Mouse (Mus musculus) mouse embryonic stem cell (cell line): ENCODE results near the gene Plcb1.

Source experiments
- in situ Hi-C, 2 experiments: fragments of 300-500 bp; cut with MboI; formaldehyde crosslinking; loops; 1 replicate in 1 of 2; 3 replicates in 1 of 2; pipeline ENCODE4 v1.14.3; 2019 to 2020; ENCODE audit warnings: low sequenced_read_pairs in 2 of 2, low pct_unique_long_range_greater_than_20kb in 1 of 2, mixed read lengths in 1 of 2; ENCODE audit not compliant: unreplicated experiment in 1 of 2

Gene Plcb1

GRCm38 (mm10) chr2:134891207-134891606 lies 105.3 kb downstream of the Plcb1 start:
- in situ Hi-C loops = no loop called here

- in situ Hi-C loops = no loop called here
Measured at GRCm38 (mm10) chr2:134894776-134895175, 108.9 kb downstream of the Plcb1 start.

GRCm38 (mm10) chr2:134896196-134896595 lies 110.3 kb downstream of the Plcb1 start:
- in situ Hi-C loops = no loop called here

- in situ Hi-C loops = no loop called here
Measured at GRCm38 (mm10) chr2:134897083-134897482, 111.2 kb downstream of the Plcb1 start.

GRCm38 (mm10) chr2:134901521-134901920 lies 115.7 kb downstream of the Plcb1 start:
- in situ Hi-C loops = no loop called here

- in situ Hi-C loops = no loop called here
Measured at GRCm38 (mm10) chr2:134910882-134911281, 125.0 kb downstream of the Plcb1 start.

GRCm38 (mm10) chr2:134911360-134911759 lies 125.5 kb downstream of the Plcb1 start:
- in situ Hi-C loops = no loop called here

GRCm38 (mm10) chr2:134912616-134913015 lies 126.7 kb downstream of the Plcb1 start:
- in situ Hi-C loops = no loop called here

- in situ Hi-C loops = no loop called here
Measured at GRCm38 (mm10) chr2:134913542-134913941, 127.7 kb downstream of the Plcb1 start.

GRCm38 (mm10) chr2:134914091-134914550 lies 128.3 kb downstream of the Plcb1 start:
- in situ Hi-C loops = no loop called here

GRCm38 (mm10) chr2:134915035-134915434 lies 129.2 kb downstream of the Plcb1 start:
- in situ Hi-C loops = no loop called here

GRCm38 (mm10) chr2:134920611-134921280 lies 134.9 kb downstream of the Plcb1 start:
- in situ Hi-C loops = no loop called here

- in situ Hi-C loops = no loop called here
Measured at GRCm38 (mm10) chr2:134922636-134923375, 136.9 kb downstream of the Plcb1 start.

- in situ Hi-C loops = no loop called here
Measured at GRCm38 (mm10) chr2:134924143-134924655, 138.3 kb downstream of the Plcb1 start.

- in situ Hi-C loops = no loop called here
Measured at GRCm38 (mm10) chr2:134926266-134926665, 140.4 kb downstream of the Plcb1 start.

GRCm38 (mm10) chr2:134927072-134927471 lies 141.2 kb downstream of the Plcb1 start:
- in situ Hi-C loops = no loop called here

GRCm38 (mm10) chr2:134929452-134929851 lies 143.6 kb downstream of the Plcb1 start:
- in situ Hi-C loops = no loop called here

- in situ Hi-C loops = no loop called here
Measured at GRCm38 (mm10) chr2:134930961-134931360, 145.1 kb downstream of the Plcb1 start.

GRCm38 (mm10) chr2:134931756-134932421 lies 146.0 kb downstream of the Plcb1 start:
- in situ Hi-C loops = no loop called here
